Mouse (Mus musculus) WW6 (cell line): ENCODE results near the gene Ednrb.

Source experiments
- DNase-seq: peaks from one replicate; pipeline ENCODE4 v3.0.0-alpha.2; 2013; ENCODE audit warnings: low read depth, low spot score

The Ednrb gene

GRCm38 (mm10) chr14:103844011-103844549, at the start of gene Ednrb:
Ednrb (minus strand) TSS chr14:103844402.
- DNase-seq: no peak

- DNase-seq: no peak
Observed at GRCm38 (mm10) chr14:103892411-103892938, 48.3 kb upstream of the Ednrb start.

GRCm38 (mm10) chr14:103890761-103891160, 46.6 kb upstream of the Ednrb start:
- no peak for DNase-seq

GRCm38 (mm10) chr14:103884892-103885575, 40.8 kb upstream of the Ednrb start:
- no peak for DNase-seq

- DNase-seq: no peak
Observed at GRCm38 (mm10) chr14:103882943-103883342, 38.7 kb upstream of the Ednrb start.

GRCm38 (mm10) chr14:103877117-103877516, 32.9 kb upstream of the Ednrb start:
- no peak for DNase-seq

GRCm38 (mm10) chr14:103876598-103876997, 32.4 kb upstream of the Ednrb start:
- no peak for DNase-seq

GRCm38 (mm10) chr14:103866636-103867035, 22.4 kb upstream of the Ednrb start:
- no peak for DNase-seq

GRCm38 (mm10) chr14:103865226-103865625, 21.0 kb upstream of the Ednrb start:
- DNase-seq: no peak

- DNase-seq: no peak
Observed at GRCm38 (mm10) chr14:103850071-103850845, 6.1 kb upstream of the Ednrb start.

GRCm38 (mm10) chr14:103845716-103846115, 1.5 kb upstream of the Ednrb start:
- no peak for DNase-seq

GRCm38 (mm10) chr14:103844944-103845343, 742 bp upstream of the Ednrb start:
- no peak for DNase-seq

GRCm38 (mm10) chr14:103843371-103844001, 716 bp downstream of the Ednrb start:
- DNase-seq: peak; percentile 11

GRCm38 (mm10) chr14:103842896-103843295, 1.3 kb downstream of the Ednrb start:
- no peak for DNase-seq

GRCm38 (mm10) chr14:103840436-103840835, 3.8 kb downstream of the Ednrb start:
- DNase-seq: no peak

- no peak for DNase-seq
Observed at GRCm38 (mm10) chr14:103838887-103839286, 5.3 kb downstream of the Ednrb start.

GRCm38 (mm10) chr14:103834589-103834988, 9.6 kb downstream of the Ednrb start:
- no peak for DNase-seq

- no peak for DNase-seq
Observed at GRCm38 (mm10) chr14:103834147-103834546, 10.1 kb downstream of the Ednrb start.

GRCm38 (mm10) chr14:103832472-103832871, 11.7 kb downstream of the Ednrb start:
- DNase-seq: no peak

GRCm38 (mm10) chr14:103831007-103831406, 13.2 kb downstream of the Ednrb start:
- no peak for DNase-seq

- DNase-seq: no peak
Observed at GRCm38 (mm10) chr14:103826343-103826742, 17.9 kb downstream of the Ednrb start.

- DNase-seq: no peak
Observed at GRCm38 (mm10) chr14:103825934-103826333, 18.3 kb downstream of the Ednrb start.
